Mouse (Mus musculus): ENCODE data around the gene Camta1.

Gene Camta1

GRCm38 (mm10) chr4:151302195-151303126 lies 559.2 kb downstream of the Camta1 start:
- CTCF ChIA-PET, result interaction anchor here (0.5 to 1.8 kb wide), 19 partner anchors 13 to 366 kb away, joined by 3 to 16 read pairs (median 4); no protein-coding TSS in a partner anchor
- POLR2A ChIA-PET, result interaction anchor here in 1 of 4 experiments (0.6 kb wide), 1 partner anchor 1180 kb away, joined by 3 read pairs; no protein-coding TSS in a partner anchor

GRCm38 (mm10) chr4:151301337-151301736 lies 560.3 kb downstream of the Camta1 start:
- ChIA-PET POLR2A (interaction anchor here in 1 of 4 experiments (0.6 kb wide), 1 partner anchor 1181 kb away, joined by 3 read pairs; no protein-coding TSS in a partner anchor), CTCF (interaction anchor here (0.6 to 1.8 kb wide), 6 partner anchors 18 to 172 kb away, joined by 3 to 9 read pairs (median 6); no protein-coding TSS in a partner anchor)

GRCm38 (mm10) chr4:151300706-151301105 lies 561.0 kb downstream of the Camta1 start:
- POLR2A ChIA-PET, result no interaction called here
- CTCF ChIA-PET, result interaction anchor here in 2 of 4 experiments (0.7 to 1.8 kb wide), 3 partner anchors 17 to 59 kb away, joined by 3 to 10 read pairs (median 8); no protein-coding TSS in a partner anchor

- ChIA-PET POLR2A (no interaction called here), CTCF (interaction anchor here in 3 of 4 experiments (0.6 to 1.1 kb wide), 4 partner anchors 13 to 292 kb away, joined by 3 to 5 read pairs (median 4); no protein-coding TSS in a partner anchor)
Observed at GRCm38 (mm10) chr4:151295515-151296203, 566.0 kb downstream of the Camta1 start.

GRCm38 (mm10) chr4:151288893-151289585 lies 572.6 kb downstream of the Camta1 start:
- ChIA-PET POLR2A (no interaction called here), CTCF (interaction anchor here in 3 of 4 experiments (0.5 to 1.3 kb wide), 6 partner anchors 9 to 608 kb away, joined by 3 to 4 read pairs (median 3); no protein-coding TSS in a partner anchor)

GRCm38 (mm10) chr4:151285905-151286445 lies 575.7 kb downstream of the Camta1 start:
- CTCF ChIA-PET, result interaction anchor here in 2 of 4 experiments (0.9 to 1.2 kb wide), 5 partner anchors 23 to 320 kb away, joined by 3 to 4 read pairs (median 4); no protein-coding TSS in a partner anchor
- POLR2A ChIA-PET, result no interaction called here

GRCm38 (mm10) chr4:151285432-151285831 lies 576.2 kb downstream of the Camta1 start:
- CTCF ChIA-PET, result interaction anchor here in 2 of 4 experiments (0.9 to 1.2 kb wide), 4 partner anchors 46 to 319 kb away, joined by 3 to 4 read pairs (median 4); no protein-coding TSS in a partner anchor
- POLR2A ChIA-PET, result no interaction called here

- ChIA-PET CTCF (interaction anchor here (0.5 to 2.1 kb wide), 126 partner anchors 9 to 1604 kb away, joined by 3 to 16 read pairs (median 4); partner anchors contain the start of gene Camta1 (in 1 of the 4)), POLR2A (interaction anchor here in 2 of 4 experiments (0.6 kb wide), 2 partner anchors 27 to 222 kb away, joined by 3 to 5 read pairs; no protein-coding TSS in a partner anchor)
Observed at GRCm38 (mm10) chr4:151283092-151283741, 578.5 kb downstream of the Camta1 start.

GRCm38 (mm10) chr4:151282103-151282502 lies 579.6 kb downstream of the Camta1 start:
- ChIA-PET CTCF (interaction anchor here (0.6 to 2.1 kb wide), 15 partner anchors 15 to 284 kb away, joined by 3 to 9 read pairs (median 5); no protein-coding TSS in a partner anchor), POLR2A (no interaction called here)

GRCm38 (mm10) chr4:151275292-151275691 lies 586.4 kb downstream of the Camta1 start:
- ChIA-PET CTCF (interaction anchor here in 2 of 4 experiments (0.6 to 1.3 kb wide), 2 partner anchors 8 to 565 kb away, joined by 5 read pairs; no protein-coding TSS in a partner anchor), POLR2A (no interaction called here)

GRCm38 (mm10) chr4:151263786-151264414 lies 597.8 kb downstream of the Camta1 start:
- POLR2A ChIA-PET, result interaction anchor here in 2 of 4 experiments (0.6 kb wide), 2 partner anchors 25 to 598 kb away, joined by 3 read pairs; no protein-coding TSS in a partner anchor
- CTCF ChIA-PET, result interaction anchor here (0.6 to 1.8 kb wide), 11 partner anchors 19 to 792 kb away, joined by 3 to 7 read pairs (median 3); no protein-coding TSS in a partner anchor

- ChIA-PET POLR2A (interaction anchor here in 2 of 4 experiments (0.6 kb wide), 2 partner anchors 24 to 599 kb away, joined by 3 read pairs; no protein-coding TSS in a partner anchor), CTCF (interaction anchor here (0.5 to 1.8 kb wide), 10 partner anchors 19 to 589 kb away, joined by 3 to 13 read pairs (median 4); no protein-coding TSS in a partner anchor)
Observed at GRCm38 (mm10) chr4:151263052-151263451, 598.6 kb downstream of the Camta1 start.

- POLR2A ChIA-PET, result no interaction called here
- CTCF ChIA-PET, result no interaction called here
Observed at GRCm38 (mm10) chr4:151256622-151257021, 605.1 kb downstream of the Camta1 start.

GRCm38 (mm10) chr4:151250824-151251223 lies 610.9 kb downstream of the Camta1 start:
- ChIA-PET POLR2A (no interaction called here), CTCF (no interaction called here)

- ChIA-PET POLR2A (interaction anchor here in 2 of 4 experiments (1.2 to 1.4 kb wide), 2 partner anchors 12 to 751 kb away, joined by 3 to 4 read pairs; partner anchors contain the start of gene Phf13 (in 1 of the 2)), CTCF (interaction anchor here in 3 of 4 experiments (0.6 to 2.3 kb wide), 11 partner anchors 11 to 437 kb away, joined by 3 to 9 read pairs (median 3); no protein-coding TSS in a partner anchor)
Observed at GRCm38 (mm10) chr4:151245068-151245797, 616.4 kb downstream of the Camta1 start.

- POLR2A ChIA-PET, result no interaction called here
- CTCF ChIA-PET, result interaction anchor here in 2 of 4 experiments (1.0 to 2.8 kb wide), 5 partner anchors 10 to 40 kb away, joined by 3 to 9 read pairs (median 5); no protein-coding TSS in a partner anchor
Observed at GRCm38 (mm10) chr4:151243445-151243844, 618.2 kb downstream of the Camta1 start.

Measured in embryonic stem cell, embryonic (primary cell).